Mouse (Mus musculus): ENCODE data around the gene Fbxw24. TPM values are rescaled to one million over a fixed set of nuclear protein-coding genes. Genes with fewer than 3 reads are reported as not detected.
"Not testable (repeated sequence)": the region's sequence is repeated elsewhere in the genome, so short reads cannot be mapped to it uniquely, and the experiment has no call there.

Gene Fbxw24
- not detected in 2 replicates for polyA plus RNA-seq (2015; fragmentation: Nextera tagmentation; extraction: Ambion mirVana)

DNA sequence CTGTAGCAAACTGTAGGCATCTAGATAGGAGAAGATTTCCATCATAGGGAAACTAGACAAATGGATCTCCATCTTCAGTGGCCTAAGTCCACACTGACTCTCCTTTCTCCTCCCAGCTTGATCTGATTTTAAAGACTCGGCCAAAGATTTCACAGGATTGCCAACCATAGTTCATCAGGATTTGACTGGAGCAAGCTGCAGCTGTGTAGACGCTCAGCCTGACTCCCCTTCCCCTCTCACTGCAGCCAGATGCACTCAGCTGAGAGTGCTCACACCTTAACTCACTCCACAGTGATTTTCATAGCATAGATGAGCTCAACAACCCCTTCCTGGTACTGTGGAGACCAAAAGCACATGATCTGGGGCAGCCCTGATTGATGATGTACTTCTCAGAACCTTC is at the start of gene Fbxw24:
Gene Fbxw24, minus strand, starts transcription at position 101 of the 400 bp plus-strand sequence.
- not testable (repeated sequence) for H3K4me1 ChIP-seq
- 86% methylated on average over 2 of the region's 2 CpGs for WGBS

DNA sequence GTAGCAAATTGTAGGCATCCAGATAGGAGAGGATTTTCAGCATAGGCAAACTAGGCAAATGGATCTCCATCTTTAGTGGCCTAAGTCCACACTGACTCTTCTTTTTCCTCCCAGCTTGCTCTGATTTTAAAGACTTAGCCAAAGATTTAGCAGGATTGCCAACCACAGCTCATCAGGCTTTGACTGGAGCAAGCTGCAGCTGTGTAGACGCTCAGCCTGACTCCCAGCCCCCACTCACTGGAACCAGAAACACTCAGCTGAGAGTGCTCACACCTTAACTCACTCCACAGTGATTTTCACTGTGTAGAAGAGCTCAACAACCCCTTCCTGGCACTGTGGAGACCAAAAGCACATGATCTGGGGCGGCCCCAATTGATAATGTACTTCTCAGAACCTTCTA is 38.7 kb upstream of the Fbxw24 start, which contains the start of gene Fbxw25:
Gene Fbxw25, minus strand, starts transcription at position 101 of the 400 bp plus-strand sequence.
- not testable (repeated sequence) for H3K36me3 ChIP-seq; H3K4me3 ChIP-seq; H3K27me3 ChIP-seq; ATAC-seq (replicated peaks); H3K9me3 ChIP-seq; H3K4me2 ChIP-seq (replicated peaks); H3K9ac ChIP-seq (replicated peaks); H3K27ac ChIP-seq (replicated peaks); H3K4me1 ChIP-seq
- 73% methylated on average over 2 of the region's 2 CpGs for WGBS

More for the DNA sequence above, at the start of gene Fbxw24:
- H3K36me3 ChIP-seq; H3K4me2 ChIP-seq (replicated peaks); H3K27me3 ChIP-seq; H3K4me3 ChIP-seq; ATAC-seq (replicated peaks); H3K9me3 ChIP-seq; H3K27ac ChIP-seq (replicated peaks); H3K9ac ChIP-seq (replicated peaks): not testable (repeated sequence)

DNA sequence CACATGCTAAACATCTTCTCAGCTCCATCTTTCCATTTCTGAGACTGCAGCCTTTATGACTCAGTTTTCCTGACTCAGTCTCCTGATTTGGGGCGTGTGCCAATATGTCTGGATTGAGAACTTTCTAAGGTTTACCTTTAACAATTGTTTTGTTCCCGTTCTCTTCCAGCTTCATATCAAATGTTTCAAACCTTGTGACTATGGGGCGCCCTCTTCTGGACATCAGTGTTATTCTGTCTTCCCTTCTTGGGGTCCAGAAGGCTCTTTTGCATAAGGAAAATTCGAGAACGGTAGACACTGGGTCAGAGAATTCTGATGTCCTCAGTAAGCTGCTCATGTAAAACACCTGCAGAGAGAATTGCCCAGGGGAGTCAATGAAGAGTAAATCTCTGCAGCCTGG is 19.0 kb downstream of the Fbxw24 start:
- not testable (repeated sequence) for H3K9me3 ChIP-seq; H3K4me3 ChIP-seq; ATAC-seq (replicated peaks); H3K27me3 ChIP-seq; H3K27ac ChIP-seq (replicated peaks); H3K4me1 ChIP-seq; H3K4me2 ChIP-seq (replicated peaks); H3K36me3 ChIP-seq; H3K9ac ChIP-seq (replicated peaks)
- 39% methylated on average over 5 of the region's 5 CpGs for WGBS

DNA sequence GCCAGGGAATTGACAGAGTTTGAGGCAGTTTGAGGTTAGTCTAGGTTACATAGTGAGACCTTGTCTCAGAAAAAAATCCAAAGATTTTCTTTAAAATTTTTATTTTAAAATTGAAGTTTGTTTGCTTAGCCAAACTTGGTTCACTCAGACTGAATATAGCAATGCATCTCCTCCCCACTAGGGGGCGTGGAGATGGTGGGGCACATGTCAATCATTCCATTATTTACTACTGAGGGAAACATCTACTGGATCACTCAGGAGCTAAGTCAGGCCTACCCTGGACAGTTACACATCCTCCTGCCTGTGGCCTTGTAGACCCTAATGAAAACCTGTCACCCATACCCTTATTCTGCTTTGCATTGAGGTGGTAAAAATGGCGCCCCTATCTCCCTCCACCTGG is 23.7 kb downstream of the Fbxw24 start:
- WGBS = 64% methylated on average over 2 of the region's 2 CpGs
- not testable (repeated sequence) for H3K9me3 ChIP-seq; H3K27ac ChIP-seq (replicated peaks); H3K36me3 ChIP-seq; H3K4me1 ChIP-seq; H3K27me3 ChIP-seq; ATAC-seq (replicated peaks); H3K4me2 ChIP-seq (replicated peaks); H3K9ac ChIP-seq (replicated peaks); H3K4me3 ChIP-seq

DNA sequence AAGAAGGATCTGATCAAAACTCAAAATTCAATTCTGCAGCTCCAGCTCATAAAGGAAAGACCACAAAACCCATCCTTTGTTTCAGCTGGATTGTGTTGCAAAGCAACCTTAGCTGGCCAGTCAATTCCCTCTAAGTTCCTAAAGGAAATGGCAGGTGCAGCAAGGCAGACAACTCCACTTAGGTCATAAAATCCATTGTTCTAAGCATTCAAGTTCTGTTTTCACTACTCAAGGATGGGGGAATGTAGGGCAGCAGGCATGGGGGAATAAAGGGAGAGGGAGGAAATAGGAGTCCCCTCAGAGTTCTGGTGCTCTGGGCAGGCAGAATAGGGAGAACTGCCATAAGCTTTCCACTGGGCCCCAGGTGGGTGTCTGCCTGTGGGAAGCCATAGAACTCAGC is 28.6 kb downstream of the Fbxw24 start:
- no peak for ATAC-seq (replicated peaks)
- no peaks in the 10 kb centered on the region for H3K27me3 ChIP-seq
- H3K4me2 ChIP-seq (replicated peaks) = no peak overlapping the region
- H3K36me3 ChIP-seq = no peaks in the 10 kb centered on the region
- no peak overlapping the region for H3K9ac ChIP-seq (replicated peaks)
- no peak overlapping the region for H3K27ac ChIP-seq (replicated peaks)
- no peak overlapping the region for H3K4me3 ChIP-seq
- H3K9me3 ChIP-seq = no peaks in the 10 kb centered on the region
- no peaks in the 10 kb centered on the region for H3K4me1 ChIP-seq

DNA sequence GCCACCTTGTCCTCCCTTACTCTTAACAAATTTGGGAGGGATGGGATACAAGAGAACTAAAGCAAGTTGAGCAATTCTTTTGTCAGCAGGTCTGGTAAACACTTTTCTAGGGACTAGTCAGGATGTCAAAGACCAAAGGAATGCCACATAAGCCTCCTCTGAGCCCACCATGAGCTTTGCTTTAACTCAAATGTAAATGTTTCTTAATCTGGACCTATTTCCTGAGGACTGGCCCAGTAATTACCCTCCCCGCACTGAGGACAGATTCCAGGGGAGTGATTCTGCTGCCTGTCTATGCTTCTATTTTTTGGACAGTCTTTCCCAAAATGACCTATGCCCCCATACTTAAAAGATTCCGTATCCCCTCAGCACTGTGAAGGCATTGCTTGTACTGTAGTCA is 31.0 kb downstream of the Fbxw24 start:
- no peak overlapping the region for H3K9ac ChIP-seq (replicated peaks)
- WGBS = 77% methylated on average over 2 of the region's 2 CpGs
- H3K4me3 ChIP-seq = no peak overlapping the region
- no peaks in the 10 kb centered on the region for H3K4me1 ChIP-seq
- H3K27me3 ChIP-seq = no peaks in the 10 kb centered on the region
- no peaks in the 10 kb centered on the region for H3K9me3 ChIP-seq
- no peak overlapping the region for H3K27ac ChIP-seq (replicated peaks)
- ATAC-seq (replicated peaks) = no peak
- H3K36me3 ChIP-seq = no peaks in the 10 kb centered on the region
- no peak overlapping the region for H3K4me2 ChIP-seq (replicated peaks)

DNA sequence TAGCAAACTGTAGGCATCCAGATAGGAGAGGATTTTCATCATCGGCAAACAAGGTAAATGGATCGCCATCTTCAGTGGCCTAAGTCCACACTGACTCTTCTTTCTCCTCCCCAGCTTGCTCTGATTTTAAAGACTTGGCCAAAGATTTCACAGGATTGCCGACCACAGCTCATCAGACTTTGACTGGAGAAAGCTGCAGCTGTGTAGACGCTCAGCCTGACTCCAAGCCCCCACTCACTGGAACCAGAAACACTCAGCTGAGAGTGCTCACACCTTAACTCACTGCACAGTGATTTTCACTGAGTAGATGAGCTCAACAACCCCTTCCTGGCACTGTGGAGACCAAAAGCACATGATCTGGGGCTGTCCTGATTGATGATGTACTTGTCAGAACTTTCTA is 57.7 kb downstream of the Fbxw24 start, which contains the start of gene Fbxw15:
Gene Fbxw15, minus strand, starts transcription at position 101 of the 400 bp plus-strand sequence.
- ATAC-seq (replicated peaks); H3K9me3 ChIP-seq; H3K4me2 ChIP-seq (replicated peaks); H3K36me3 ChIP-seq; H3K27ac ChIP-seq (replicated peaks); H3K27me3 ChIP-seq; H3K9ac ChIP-seq (replicated peaks); H3K4me3 ChIP-seq; H3K4me1 ChIP-seq: not testable (repeated sequence)
- WGBS = 90% methylated on average over 4 of the region's 4 CpGs

DNA sequence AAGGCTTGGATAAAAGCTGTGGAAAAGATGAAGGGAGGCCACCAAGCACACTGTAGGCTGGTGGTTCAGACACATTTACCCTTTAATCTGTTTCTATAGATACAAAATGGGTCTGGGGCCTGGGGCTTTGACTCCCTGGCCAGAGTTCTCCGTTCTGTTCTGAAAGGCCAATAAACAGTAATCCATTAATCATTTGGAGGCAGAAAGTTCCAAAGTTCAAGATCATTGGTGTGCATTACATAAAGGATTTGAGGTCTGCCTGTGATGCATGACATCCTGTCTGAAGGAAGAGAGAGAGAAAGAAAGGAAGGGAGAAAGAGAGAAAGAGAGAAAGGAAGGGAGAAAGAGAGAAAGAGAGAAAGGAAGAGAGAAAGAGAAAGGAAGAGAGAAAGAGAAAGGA is 60.3 kb downstream of the Fbxw24 start:
- Histone ChIP-seq H3K9ac (replicated peaks) (no peak overlapping the region), H3K9me3 (no peaks in the 10 kb centered on the region), H3K4me3 (no peak overlapping the region), H3K4me1 (no peaks in the 10 kb centered on the region), H3K27ac (replicated peaks) (no peak overlapping the region), H3K27me3 (no peaks in the 10 kb centered on the region), H3K4me2 (replicated peaks) (no peak overlapping the region), H3K36me3 (no peaks in the 10 kb centered on the region)
- WGBS = 80% methylated on average over 1 of the region's 1 CpGs
- no peak for ATAC-seq (replicated peaks)

DNA sequence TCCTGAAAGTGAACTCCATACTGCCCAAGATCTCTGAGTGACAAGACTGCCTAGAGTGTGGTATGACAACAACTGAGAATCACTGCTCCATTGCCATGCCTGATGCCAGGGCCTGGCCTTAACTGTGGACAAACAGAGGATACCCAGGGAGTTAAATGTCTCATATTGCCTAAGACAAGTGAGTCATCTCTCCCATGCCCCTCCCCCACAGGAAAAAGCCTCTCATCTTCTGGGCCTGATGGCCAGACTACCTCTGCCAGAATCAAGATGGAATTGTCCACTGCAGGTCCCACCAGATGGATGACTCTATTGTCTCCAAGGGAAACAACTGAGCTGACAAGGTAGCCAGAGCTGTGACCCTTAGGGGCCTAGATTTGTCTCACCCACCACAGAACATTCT is 63.8 kb downstream of the Fbxw24 start:
- not testable (repeated sequence) for H3K27ac ChIP-seq (replicated peaks); H3K4me3 ChIP-seq; H3K4me1 ChIP-seq; H3K9ac ChIP-seq (replicated peaks); H3K36me3 ChIP-seq; H3K4me2 ChIP-seq (replicated peaks); ATAC-seq (replicated peaks); H3K9me3 ChIP-seq; H3K27me3 ChIP-seq

DNA sequence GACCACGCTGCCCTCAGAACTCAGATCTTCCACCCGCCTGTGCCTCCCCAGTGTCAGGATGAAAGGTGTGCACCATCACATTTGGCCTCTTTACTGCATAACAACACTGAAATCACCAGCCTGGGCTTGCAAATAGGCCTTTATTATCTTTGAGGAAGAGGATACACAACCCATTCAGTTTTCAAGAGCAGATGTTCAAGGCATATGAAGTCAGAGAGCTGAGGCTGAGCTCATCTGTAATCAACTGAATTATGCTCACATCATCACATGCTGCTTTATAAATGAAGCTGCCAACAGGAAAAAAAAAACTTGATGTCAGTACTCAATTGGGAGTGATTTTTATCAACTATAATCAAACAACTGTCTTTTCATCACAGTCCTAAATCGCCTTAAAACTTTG is 73.4 kb downstream of the Fbxw24 start:
- Histone ChIP-seq H3K9ac (replicated peaks) (no peak overlapping the region), H3K4me1 (no peaks in the 10 kb centered on the region), H3K27ac (replicated peaks) (no peak overlapping the region), H3K27me3 (no peaks in the 10 kb centered on the region), H3K4me3 (no peak overlapping the region), H3K36me3 (no peaks in the 10 kb centered on the region), H3K9me3 (no peaks in the 10 kb centered on the region), H3K4me2 (replicated peaks) (no peak overlapping the region)
- 84% methylated on average over 3 of the region's 3 CpGs for WGBS
- no peak for ATAC-seq (replicated peaks)

Other genes with a start within 250 kb of the Fbxw24 start
- not detected in 2 replicates for gene Fbxw22, start 221.8 kb downstream of the Fbxw24 start, polyA plus RNA-seq (2015; fragmentation: Nextera tagmentation; extraction: Ambion mirVana)
- gene Fbxw16, start 176.9 kb downstream of the Fbxw24 start, polyA plus RNA-seq (2015; fragmentation: Nextera tagmentation; extraction: Ambion mirVana) = not detected in 2 replicates
- gene Fbxw19, start 130.2 kb downstream of the Fbxw24 start, polyA plus RNA-seq (2015; fragmentation: Nextera tagmentation; extraction: Ambion mirVana) = not detected in 2 replicates
- gene Fbxw15, start 57.8 kb downstream of the Fbxw24 start, polyA plus RNA-seq (2015; fragmentation: Nextera tagmentation; extraction: Ambion mirVana) = not detected in 2 replicates
- not detected in 2 replicates for gene Fbxw25, start 38.6 kb upstream of the Fbxw24 start, polyA plus RNA-seq (2015; fragmentation: Nextera tagmentation; extraction: Ambion mirVana)
- not detected in 2 replicates for gene Fbxw18, start 76.6 kb upstream of the Fbxw24 start, polyA plus RNA-seq (2015; fragmentation: Nextera tagmentation; extraction: Ambion mirVana)
- not detected in 2 replicates for gene Fbxw26, start 120.0 kb upstream of the Fbxw24 start, polyA plus RNA-seq (2015; fragmentation: Nextera tagmentation; extraction: Ambion mirVana)
- 0.14 TPM in 1 of 2 replicates, not detected in the other for gene Fbxw27, start 164.6 kb upstream of the Fbxw24 start, polyA plus RNA-seq (2015; fragmentation: Nextera tagmentation; extraction: Ambion mirVana)
- not detected in 2 replicates for gene Spink8, start 186.2 kb upstream of the Fbxw24 start, polyA plus RNA-seq (2015; fragmentation: Nextera tagmentation; extraction: Ambion mirVana)
- 55.7 and 60.6 TPM in 2 replicates for gene Nme6, start 206.7 kb upstream of the Fbxw24 start, polyA plus RNA-seq (2015; fragmentation: Nextera tagmentation; extraction: Ambion mirVana)
- gene Camp, start 223.6 kb upstream of the Fbxw24 start, polyA plus RNA-seq (2015; fragmentation: Nextera tagmentation; extraction: Ambion mirVana) = 0.47 and 0.60 TPM in 2 replicates
- gene Cdc25a, start 249.5 kb upstream of the Fbxw24 start, polyA plus RNA-seq (2015; fragmentation: Nextera tagmentation; extraction: Ambion mirVana) = 21.4 and 22.7 TPM in 2 replicates

Data from forebrain, embryonic 15.5 days (tissue).